Mouse (Mus musculus): ENCODE data around the gene Ipcef1.
"Not testable (repeated sequence)": the region's sequence is repeated elsewhere in the genome, so short reads cannot be mapped to it uniquely, and the experiment has no call there.

Gene Ipcef1

GRCm38 (mm10) chr10:7041032-7041431 lies 11.2 kb downstream of the Ipcef1 start:
- in situ Hi-C loops (cut with MboI; ENCODE audit: low sequenced_read_pairs): no loop called here

GRCm38 (mm10) chr10:7037194-7037593 lies 15.1 kb downstream of the Ipcef1 start:
- in situ Hi-C loops (cut with MboI; ENCODE audit: low sequenced_read_pairs): no loop called here

- in situ Hi-C loops (cut with MboI; ENCODE audit: low sequenced_read_pairs): no loop called here
Measured at GRCm38 (mm10) chr10:7035547-7035946, 16.7 kb downstream of the Ipcef1 start.

- in situ Hi-C loops (cut with MboI; ENCODE audit: low sequenced_read_pairs): no loop called here
Measured at GRCm38 (mm10) chr10:7033459-7033858, 18.8 kb downstream of the Ipcef1 start.

- in situ Hi-C loops (cut with MboI; ENCODE audit: low sequenced_read_pairs): no loop called here
Measured at GRCm38 (mm10) chr10:7025028-7025427, 27.2 kb downstream of the Ipcef1 start.

GRCm38 (mm10) chr10:7020551-7020950 lies 31.7 kb downstream of the Ipcef1 start:
- in situ Hi-C loops (cut with MboI; ENCODE audit: low sequenced_read_pairs): no loop called here

GRCm38 (mm10) chr10:7019781-7020386 lies 32.4 kb downstream of the Ipcef1 start:
- in situ Hi-C loops (cut with MboI; ENCODE audit: low sequenced_read_pairs): no loop called here

- in situ Hi-C loops (cut with MboI; ENCODE audit: low sequenced_read_pairs): no loop called here
Measured at GRCm38 (mm10) chr10:7015199-7015598, 37.1 kb downstream of the Ipcef1 start.

- in situ Hi-C loops (cut with MboI; ENCODE audit: low sequenced_read_pairs): no loop called here
Measured at GRCm38 (mm10) chr10:7010543-7010942, 41.7 kb downstream of the Ipcef1 start.

GRCm38 (mm10) chr10:7004980-7005538 lies 47.2 kb downstream of the Ipcef1 start:
- in situ Hi-C loops (cut with MboI; ENCODE audit: low sequenced_read_pairs): no loop called here

GRCm38 (mm10) chr10:7003898-7004297 lies 48.4 kb downstream of the Ipcef1 start:
- in situ Hi-C loops (cut with MboI; ENCODE audit: low sequenced_read_pairs): not testable (repeated sequence)

GRCm38 (mm10) chr10:6999355-6999754 lies 52.9 kb downstream of the Ipcef1 start:
- in situ Hi-C loops (cut with MboI; ENCODE audit: low sequenced_read_pairs): no loop called here

- in situ Hi-C loops (cut with MboI; ENCODE audit: low sequenced_read_pairs): no loop called here
Measured at GRCm38 (mm10) chr10:6998576-6999250, 53.6 kb downstream of the Ipcef1 start.

- in situ Hi-C loops (cut with MboI; ENCODE audit: low sequenced_read_pairs): no loop called here
Measured at GRCm38 (mm10) chr10:6996895-6997294, 55.4 kb downstream of the Ipcef1 start.

- in situ Hi-C loops (cut with MboI; ENCODE audit: low sequenced_read_pairs): no loop called here
Measured at GRCm38 (mm10) chr10:6988555-6988954, 63.7 kb downstream of the Ipcef1 start.

- in situ Hi-C loops (cut with MboI; ENCODE audit: low sequenced_read_pairs): no loop called here
Measured at GRCm38 (mm10) chr10:6987399-6988098, 64.7 kb downstream of the Ipcef1 start.

GRCm38 (mm10) chr10:6986246-6986645 lies 66.0 kb downstream of the Ipcef1 start:
- in situ Hi-C loops (cut with MboI; ENCODE audit: low sequenced_read_pairs): no loop called here

GRCm38 (mm10) chr10:6983431-6983830 lies 68.8 kb downstream of the Ipcef1 start:
- in situ Hi-C loops (cut with MboI; ENCODE audit: low sequenced_read_pairs): no loop called here

- in situ Hi-C loops (cut with MboI; ENCODE audit: low sequenced_read_pairs): no loop called here
Measured at GRCm38 (mm10) chr10:6982751-6983151, 69.5 kb downstream of the Ipcef1 start.

- in situ Hi-C loops (cut with MboI; ENCODE audit: low sequenced_read_pairs): no loop called here
Measured at GRCm38 (mm10) chr10:6980236-6980635, 72.0 kb downstream of the Ipcef1 start.

GRCm38 (mm10) chr10:6979789-6980188 lies 72.5 kb downstream of the Ipcef1 start:
- in situ Hi-C loops (cut with MboI; ENCODE audit: low sequenced_read_pairs): no loop called here

- in situ Hi-C loops (cut with MboI; ENCODE audit: low sequenced_read_pairs): no loop called here
Measured at GRCm38 (mm10) chr10:6979216-6979615, 73.1 kb downstream of the Ipcef1 start.
